Mouse (Mus musculus) liver, adult 2 months (tissue): ENCODE measurements around the gene Rbbp5. TPM values are rescaled to one million over a fixed set of nuclear protein-coding genes. Genes with fewer than 3 reads are reported as not detected.

Experiments
- DNase-seq: peaks from one replicate; pipeline ENCODE4 v3.0.0-alpha.2; 2011; ENCODE audit warnings: low read depth, low spot score; ENCODE audit errors: extremely low read depth
- H3K27ac ChIP-seq: fragments of 200-500 bp; replicated peaks from 2 replicates; pipeline ENCODE4 v1.5.1; 2012; ENCODE audit warnings: low read depth, mild to moderate bottlenecking, control low read depth, inconsistent platforms, low read length; ENCODE audit not compliant: insufficient read depth
- H3K27me3 ChIP-seq: fragments of 200-500 bp; 2 replicates; pipeline ENCODE4 v1.6.1; 2012; ENCODE audit warnings: mild to moderate bottlenecking, moderate library complexity, low read length, inconsistent platforms; ENCODE audit not compliant: control insufficient read depth, insufficient read depth
- H3K36me3 ChIP-seq: fragments of 200-500 bp; 2 replicates; pipeline ENCODE4 v1.6.1; 2012; ENCODE audit warnings: low read length, inconsistent platforms; ENCODE audit not compliant: control insufficient read depth, insufficient read depth
- H3K4me1 ChIP-seq: fragments of 200-500 bp; 2 replicates; pipeline ENCODE4 v1.6.1; 2011; ENCODE audit warnings: low read length; ENCODE audit not compliant: control insufficient read depth, insufficient read depth
- H3K4me3 ChIP-seq: fragments of 200-500 bp; 2 replicates; pipeline ENCODE4 v1.5.1; 2011; ENCODE audit warnings: low read depth, mild to moderate bottlenecking, control low read depth, low read length, moderate library complexity; ENCODE audit not compliant: insufficient read depth
- H3K79me2 ChIP-seq: fragments of 200-500 bp; 2 replicates; pipeline ENCODE4 v1.6.1; 2012; ENCODE audit warnings: inconsistent platforms, mild to moderate bottlenecking, low read length, moderate library complexity; ENCODE audit not compliant: control insufficient read depth, insufficient read depth
- H3K9ac ChIP-seq: fragments of 200-500 bp; 2 replicates; pipeline ENCODE4 v1.6.1; 2012; ENCODE audit warnings: low read depth, mild to moderate bottlenecking, control low read depth, inconsistent platforms, low read length
- CTCF ChIP-seq: fragments of 200-500 bp; IDR thresholded peaks from 2 replicates; pipeline ENCODE4 v1.5.1; 2011; ENCODE audit warnings: low read depth, low read length, control low read depth
- POLR2A ChIP-seq: fragments of 200-500 bp; IDR thresholded peaks from 2 replicates; pipeline ENCODE4 v1.6.1; 2011; ENCODE audit warnings: low read length, control low read depth; ENCODE audit not compliant: insufficient read depth; ENCODE audit errors: extremely low read depth
- WGBS: fragments of 180-500 bp; shearing (Covaris S2); methylation state at CpG from one replicate; pipeline ENCODE4 v1.1.7; 2018; 5-methylcytosine and 5-hydroxymethylcytosine counted together
- polyA plus RNA-seq: library from polyadenylated mRNA; depleted of rRNA; stranded (reverse); fragments of >200 nt; gene quantifications from 2 replicates; pipeline ENCODE4 v1.2.3, GENCODE M21; 2012
- total RNA-seq: library from RNA; depleted of rRNA; stranded (reverse); fragments of >200 nt; gene quantifications from 2 replicates; pipeline ENCODE4 v1.2.3, GENCODE M21; 2014

Gene Rbbp5
- total and polyA plus RNA-seq, 2 experiments: 10.2 to 21.4 TPM

DNA sequence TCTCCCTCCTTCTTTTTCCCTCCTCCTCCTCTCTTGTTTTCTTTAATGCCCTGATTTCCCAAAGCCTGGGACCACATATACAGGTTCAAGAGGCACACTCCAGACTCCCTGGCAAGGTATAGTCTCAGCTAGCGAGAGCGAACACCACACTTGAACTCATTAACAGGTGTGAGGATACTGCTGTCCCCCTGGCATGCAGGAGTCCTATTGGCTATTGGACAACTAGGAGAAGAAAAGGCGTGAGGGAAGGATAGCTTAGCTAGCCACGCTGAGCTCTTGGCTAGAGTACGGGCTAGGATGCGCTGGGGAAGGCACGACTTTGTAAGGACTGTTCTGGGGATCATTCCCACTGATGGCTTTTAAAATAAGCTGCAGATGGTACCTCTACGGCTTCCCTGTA is 34.9 kb downstream of the Rbbp5 start:
- Histone ChIP-seq H3K36me3 (peaks cover 5% of the 10 kb centered on the region), H3K4me1 (no peaks in the 10 kb centered on the region), H3K79me2 (no peaks in the 10 kb centered on the region), H3K27ac (no peak overlapping the region), H3K9ac (no peak overlapping the region), H3K27me3 (no peaks in the 10 kb centered on the region), H3K4me3 (no peak overlapping the region)
- DNase-seq: no peak
- WGBS: 91% methylated on average over 8 of the region's 8 CpGs
- TF ChIP-seq CTCF (no peak), POLR2A (no peak)

DNA sequence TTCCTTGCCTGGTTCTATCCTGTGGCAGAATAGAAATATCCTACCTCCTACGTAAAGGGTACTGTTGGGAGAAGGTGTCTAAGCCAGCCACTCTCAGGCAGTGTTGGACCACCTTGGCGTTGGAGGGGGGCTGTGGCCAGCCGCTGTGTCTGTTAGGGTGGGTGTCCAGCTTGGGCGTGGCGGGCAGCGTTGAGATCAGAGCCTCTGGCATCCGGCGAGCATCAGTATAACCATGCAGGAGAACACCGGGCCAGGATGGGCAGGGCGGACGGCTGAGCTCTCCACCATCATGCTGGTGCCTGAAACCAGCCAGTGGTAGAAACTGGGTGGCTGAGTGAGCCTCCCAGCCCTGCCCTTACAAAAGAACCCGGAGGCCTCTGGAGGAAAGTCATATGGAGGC is 38.2 kb downstream of the Rbbp5 start:
- no peak for TF ChIP-seq POLR2A
- no peak for TF ChIP-seq CTCF
- Histone ChIP-seq H3K79me2 (no peaks in the 10 kb centered on the region), H3K9ac (no peak overlapping the region), H3K36me3 (no peaks in the 10 kb centered on the region), H3K27ac (no peak overlapping the region), H3K27me3 (no peaks in the 10 kb centered on the region), H3K4me3 (no peak overlapping the region), H3K4me1 (peaks cover 5% of the 10 kb centered on the region)
- no peak for DNase-seq
- WGBS: 91% methylated on average over 12 of the region's 12 CpGs

GRCm38 (mm10) chr1:132516776-132517175 is 39.6 kb downstream of the Rbbp5 start:
- no peaks in the 10 kb centered on the region for H3K36me3 ChIP-seq
- WGBS: 89% methylated on average over 11 of the region's 11 CpGs
- H3K79me2 ChIP-seq: no peaks in the 10 kb centered on the region
- no peak for DNase-seq
- no peak overlapping the region for H3K4me3 ChIP-seq
- no peak overlapping the region for H3K9ac ChIP-seq
- no peaks in the 10 kb centered on the region for H3K27me3 ChIP-seq
- H3K27ac ChIP-seq: no peak overlapping the region
- TF ChIP-seq POLR2A (no peak), CTCF (no peak)
- H3K4me1 ChIP-seq: peaks cover 7% of the 10 kb centered on the region

DNA sequence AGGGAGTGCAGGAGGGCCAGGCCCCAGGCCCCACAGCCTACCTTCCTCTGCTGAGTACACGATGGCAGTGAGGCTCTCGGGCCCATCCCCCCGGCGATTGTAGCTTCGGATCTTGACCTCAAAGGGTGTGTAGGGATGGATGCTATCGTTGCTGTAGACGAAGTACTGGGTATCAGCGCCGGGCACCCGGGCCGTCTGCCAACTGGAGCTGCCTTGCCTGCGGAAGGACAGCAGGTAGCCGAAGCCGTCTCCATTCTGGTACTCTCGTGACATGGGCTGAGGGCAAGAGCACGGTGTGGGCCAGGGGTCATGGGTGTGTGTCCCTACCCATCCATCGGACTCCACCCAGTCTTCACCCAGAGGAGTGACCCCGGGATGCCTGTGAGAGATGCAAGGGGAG is 41.5 kb downstream of the Rbbp5 start:
- Histone ChIP-seq H3K4me3 (no peak overlapping the region), H3K27me3 (no peaks in the 10 kb centered on the region), H3K4me1 (peaks cover 7% of the 10 kb centered on the region), H3K36me3 (no peaks in the 10 kb centered on the region), H3K27ac (no peak overlapping the region), H3K79me2 (no peaks in the 10 kb centered on the region), H3K9ac (no peak overlapping the region)
- no peak for TF ChIP-seq POLR2A
- 86% methylated on average over 18 of the region's 18 CpGs for WGBS
- no peak for DNase-seq

DNA sequence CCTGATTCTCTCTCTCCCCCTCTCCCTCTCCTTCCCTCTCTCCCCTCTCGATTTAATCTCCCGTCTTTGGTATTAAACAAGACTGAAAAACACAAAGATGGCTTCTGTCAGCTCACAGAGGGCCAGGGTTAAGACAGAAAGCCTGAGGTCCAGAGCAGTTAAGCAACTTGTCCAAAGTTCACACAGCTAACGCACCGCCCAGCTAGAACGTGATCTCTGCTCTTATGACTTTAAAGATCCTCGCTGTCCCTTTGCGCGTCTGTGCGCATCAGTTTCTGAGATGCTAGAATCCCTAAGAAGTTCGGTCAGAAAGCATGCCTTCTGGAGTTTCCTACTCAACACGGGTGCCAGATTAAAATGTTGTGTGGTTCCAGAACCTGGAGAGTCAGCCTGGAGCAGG is 42.6 kb downstream of the Rbbp5 start:
- WGBS: 31% methylated on average over 11 of the region's 11 CpGs
- Histone ChIP-seq H3K9ac (no peak overlapping the region), H3K27me3 (no peaks in the 10 kb centered on the region), H3K79me2 (no peaks in the 10 kb centered on the region), H3K4me1 (peaks cover 7% of the 10 kb centered on the region), H3K4me3 (no peak overlapping the region), H3K36me3 (no peaks in the 10 kb centered on the region), H3K27ac (peak overlapping the region; percentile 9)
- TF ChIP-seq CTCF (no peak), POLR2A (no peak)
- DNase-seq: peak; percentile 91

DNA sequence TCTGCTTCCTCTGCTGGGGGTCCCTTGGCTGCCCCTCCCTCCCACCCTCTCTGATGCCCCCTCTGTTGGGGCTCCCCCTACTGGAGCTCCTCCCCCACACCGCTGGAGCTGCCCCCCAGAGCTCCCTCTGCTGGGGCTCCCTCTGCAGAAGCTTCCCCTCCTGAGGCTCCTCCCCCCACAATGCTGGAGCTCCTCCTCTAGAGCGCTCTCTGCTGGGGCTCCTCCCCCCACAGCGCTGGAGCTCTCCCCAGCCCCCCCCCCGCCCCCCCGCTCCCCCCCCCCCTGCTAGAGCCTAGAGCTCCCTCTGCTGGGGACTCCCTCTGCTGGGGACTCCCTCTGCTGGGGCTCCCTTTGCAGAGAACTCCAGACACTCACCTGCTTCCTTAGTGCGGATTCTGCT is 43.6 kb downstream of the Rbbp5 start:
- Histone ChIP-seq H3K36me3 (no peaks in the 10 kb centered on the region), H3K4me3 (no peak overlapping the region), H3K27ac (no peak overlapping the region), H3K79me2 (no peaks in the 10 kb centered on the region), H3K4me1 (peaks cover 7% of the 10 kb centered on the region), H3K9ac (no peak overlapping the region), H3K27me3 (no peaks in the 10 kb centered on the region)
- peak; percentile 61 for DNase-seq
- 33% methylated on average over 2 of the region's 6 CpGs for WGBS
- TF ChIP-seq POLR2A: no peak
- TF ChIP-seq CTCF: peak; percentile 40; the same call in 1 of the 2 replicates
